Mouse (Mus musculus): ENCODE results near the gene Cct8.

The Cct8 gene

GRCm38 (mm10) chr16:87444071-87444470 is 51.6 kb downstream of the Cct8 start:
- no peak for DNase-seq

DNA sequence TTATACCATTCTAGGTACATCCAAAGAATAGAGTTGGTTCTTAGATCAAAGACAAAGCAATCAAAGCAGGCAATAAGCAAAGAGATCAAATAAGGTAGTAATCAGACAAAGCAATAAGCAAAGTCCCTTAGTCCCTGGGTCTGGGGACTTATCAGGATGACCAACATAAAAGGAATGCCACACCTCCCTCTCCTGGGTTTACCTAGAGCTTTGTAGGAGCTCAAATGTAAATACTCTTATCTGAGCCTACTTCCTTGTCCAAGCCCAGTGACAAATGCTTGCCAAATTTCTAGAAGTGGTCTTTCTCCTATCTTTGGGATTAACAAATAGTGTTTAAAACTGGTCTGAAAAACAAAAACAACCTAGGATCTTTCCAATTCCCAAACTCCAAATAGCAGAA is 52.4 kb downstream of the Cct8 start:
- DNase-seq: no peak

GRCm38 (mm10) chr16:87442291-87442690 is 53.4 kb downstream of the Cct8 start:
- no peak for DNase-seq

DNA sequence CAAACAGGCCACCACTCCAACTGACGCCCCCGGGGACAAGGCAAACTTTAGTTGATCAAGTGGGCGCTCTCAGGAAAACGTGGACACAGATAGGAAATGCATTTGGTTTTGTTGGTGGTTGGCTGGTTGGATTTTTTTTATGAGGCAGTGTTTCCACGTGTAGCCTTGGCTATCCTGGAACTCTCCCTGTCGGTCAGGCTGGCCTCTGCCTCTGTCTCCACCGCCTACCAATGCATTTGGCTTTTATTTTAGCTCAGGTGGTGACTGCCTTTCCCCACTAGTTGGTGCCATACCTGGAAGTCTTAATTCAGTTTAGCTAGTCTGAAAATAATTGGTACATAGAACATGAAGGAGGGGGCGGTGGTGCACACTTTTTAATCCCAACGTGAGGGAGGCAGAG is 54.6 kb downstream of the Cct8 start:
- peak in 1 of 2 experiments; percentile 31 for DNase-seq

GRCm38 (mm10) chr16:87440184-87440686 is 55.4 kb downstream of the Cct8 start, which contains the start of gene Rwdd2b:
Rwdd2b (minus strand) TSS chr16:87440573.
- DNase-seq: peak; percentile 95

GRCm38 (mm10) chr16:87438697-87439096 is 57.0 kb downstream of the Cct8 start:
- DNase-seq: no peak

DNA sequence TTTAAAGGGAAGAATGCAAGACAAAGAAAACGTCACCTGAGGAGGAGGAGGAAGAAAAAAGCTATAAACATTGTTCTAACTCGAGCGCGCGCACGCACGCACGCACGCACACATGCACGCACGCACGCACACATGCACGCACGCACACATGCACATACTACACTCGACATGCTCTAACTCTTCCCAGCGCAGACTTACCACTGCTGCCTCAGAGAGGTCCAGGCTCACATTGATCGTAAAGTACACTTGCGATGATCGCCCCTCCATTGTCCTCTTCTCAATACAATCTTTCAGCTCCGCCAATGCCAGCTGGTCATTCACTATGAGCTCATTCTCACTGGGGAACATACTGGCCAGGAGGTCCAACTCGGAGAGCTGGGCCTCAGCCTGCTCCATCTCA is 58.6 kb downstream of the Cct8 start:
- no peak for DNase-seq

GRCm38 (mm10) chr16:87435411-87436205 is 60.1 kb downstream of the Cct8 start:
- no peak for DNase-seq

DNA sequence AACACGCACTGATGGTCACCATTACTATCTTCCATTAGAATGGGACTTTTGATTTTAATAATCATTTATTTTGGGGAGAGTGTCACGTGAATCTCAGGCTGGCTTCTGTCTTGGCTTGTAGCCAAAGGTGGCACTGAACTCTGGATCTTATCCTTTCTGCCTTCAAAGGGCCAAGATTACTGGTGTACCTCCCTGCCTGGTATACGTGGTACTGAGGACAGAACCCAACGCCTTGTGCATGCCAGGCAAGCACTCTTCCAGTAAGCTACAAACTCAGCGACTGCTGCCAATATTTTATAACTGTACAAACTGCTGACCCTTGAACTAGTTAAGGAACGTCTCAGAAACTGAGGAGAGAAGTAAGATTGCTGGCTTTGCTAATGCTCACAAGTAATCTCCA is 60.7 kb downstream of the Cct8 start:
- DNase-seq: no peak

GRCm38 (mm10) chr16:87434266-87434665 is 61.4 kb downstream of the Cct8 start:
- no peak for DNase-seq

Data from cerebellum, postnatal 25 days (tissue).